Mouse (Mus musculus): Measurements from ENCODE around the gene Prr22. TPM values are rescaled to one million over a fixed set of nuclear protein-coding genes. Genes with fewer than 3 reads are reported as not detected.

The Prr22 gene
- polyA plus RNA-seq, 1 experiment, result 3.3 TPM

DNA sequence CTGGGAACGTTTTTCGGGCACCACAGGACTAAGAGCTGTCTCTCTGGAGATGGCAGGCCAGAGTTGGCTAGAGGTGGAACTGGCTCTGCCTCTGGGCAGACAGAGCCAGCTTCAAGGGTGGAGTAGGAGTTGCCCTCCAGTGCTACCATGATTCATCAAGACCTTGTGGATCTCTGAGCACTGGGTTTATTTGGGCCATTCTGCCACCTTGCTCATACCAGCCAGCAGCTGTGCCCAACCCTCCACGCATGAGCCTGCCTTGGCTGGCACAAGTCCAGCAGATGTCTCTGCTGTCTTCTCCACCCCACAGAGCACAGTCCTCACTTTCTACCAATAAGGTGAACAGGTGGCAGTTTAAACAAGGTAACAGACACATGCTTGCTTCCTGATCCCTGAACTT is 18.8 kb downstream of the Prr22 start:
- H3K4me1 ChIP-seq (ENCODE audit: control insufficient read depth, insufficient read depth, insufficient read length), result no peaks in the 10 kb centered on the region
- no peak for DNase-seq (ENCODE audit: low read depth in 1 of 2, low spot score in 2 of 2)
- TF ChIP-seq CTCF (IDR thresholded peaks at IDR 0.05; ENCODE audit: extremely low read depth, insufficient read depth, insufficient read length, insufficient replicate concordance) (no peak), POLR2A (IDR thresholded peaks at IDR 0.05; ENCODE audit: low read depth, low read length) (no peak)
- H3K4me3 ChIP-seq (ENCODE audit: extremely low read depth, insufficient read depth, insufficient read length), result no peak overlapping the region
- 80% methylated on average over 3 of the region's 3 CpGs for WGBS
- H3K36me3 ChIP-seq (ENCODE audit: control insufficient read depth, insufficient read depth, low read length), result no peaks in the 10 kb centered on the region
- no peaks in the 10 kb centered on the region for H3K27me3 ChIP-seq (ENCODE audit: control insufficient read depth, insufficient read depth, low read length)
- H3K27ac ChIP-seq (ENCODE audit: insufficient read depth, low read length), result no peak overlapping the region

GRCm38 (mm10) chr17:56789286-56789685 is 19.2 kb downstream of the Prr22 start:
- 89% methylated on average over 6 of the region's 6 CpGs for WGBS
- DNase-seq (ENCODE audit: low read depth in 1 of 2, low spot score in 2 of 2), result no peak
- TF ChIP-seq CTCF (IDR thresholded peaks at IDR 0.05; ENCODE audit: extremely low read depth, insufficient read depth, insufficient read length, insufficient replicate concordance) (no peak), POLR2A (IDR thresholded peaks at IDR 0.05; ENCODE audit: low read depth, low read length) (no peak)
- no peaks in the 10 kb centered on the region for H3K36me3 ChIP-seq (ENCODE audit: control insufficient read depth, insufficient read depth, low read length)
- no peak overlapping the region for H3K27ac ChIP-seq (ENCODE audit: insufficient read depth, low read length)
- no peaks in the 10 kb centered on the region for H3K4me1 ChIP-seq (ENCODE audit: control insufficient read depth, insufficient read depth, insufficient read length)
- H3K4me3 ChIP-seq (ENCODE audit: extremely low read depth, insufficient read depth, insufficient read length), result no peak overlapping the region
- no peaks in the 10 kb centered on the region for H3K27me3 ChIP-seq (ENCODE audit: control insufficient read depth, insufficient read depth, low read length)

DNA sequence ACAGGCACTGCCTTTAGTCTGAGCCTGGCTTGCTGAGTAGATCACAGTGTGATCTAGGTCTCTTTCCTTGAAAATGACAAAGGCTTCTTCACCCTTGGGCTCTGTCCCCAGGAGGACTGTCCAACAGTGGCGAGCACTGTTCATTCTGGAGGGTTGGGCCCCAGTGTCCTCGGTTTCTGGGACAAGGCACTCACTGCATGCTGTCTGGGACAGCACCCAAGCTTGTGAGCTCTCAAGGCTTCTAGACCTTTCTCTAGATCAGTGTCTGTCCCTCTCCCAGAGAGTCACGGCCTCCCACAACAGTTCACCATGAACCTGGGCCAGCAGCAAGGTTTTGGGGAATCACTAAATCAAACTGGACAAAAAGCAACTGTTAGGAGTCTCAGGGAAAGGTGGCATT is 22.5 kb downstream of the Prr22 start:
- Histone ChIP-seq H3K36me3 (ENCODE audit: control insufficient read depth, insufficient read depth, low read length) (no peaks in the 10 kb centered on the region), H3K4me1 (ENCODE audit: control insufficient read depth, insufficient read depth, insufficient read length) (no peaks in the 10 kb centered on the region), H3K4me3 (ENCODE audit: extremely low read depth, insufficient read depth, insufficient read length) (no peak overlapping the region), H3K27ac (ENCODE audit: insufficient read depth, low read length) (no peak overlapping the region), H3K27me3 (ENCODE audit: control insufficient read depth, insufficient read depth, low read length) (no peaks in the 10 kb centered on the region)
- WGBS, result 95% methylated on average over 3 of the region's 3 CpGs
- TF ChIP-seq CTCF (IDR thresholded peaks at IDR 0.05; ENCODE audit: extremely low read depth, insufficient read depth, insufficient read length, insufficient replicate concordance) (no peak), POLR2A (IDR thresholded peaks at IDR 0.05; ENCODE audit: low read depth, low read length) (no peak)
- DNase-seq (ENCODE audit: low read depth in 1 of 2, low spot score in 2 of 2), result no peak

DNA sequence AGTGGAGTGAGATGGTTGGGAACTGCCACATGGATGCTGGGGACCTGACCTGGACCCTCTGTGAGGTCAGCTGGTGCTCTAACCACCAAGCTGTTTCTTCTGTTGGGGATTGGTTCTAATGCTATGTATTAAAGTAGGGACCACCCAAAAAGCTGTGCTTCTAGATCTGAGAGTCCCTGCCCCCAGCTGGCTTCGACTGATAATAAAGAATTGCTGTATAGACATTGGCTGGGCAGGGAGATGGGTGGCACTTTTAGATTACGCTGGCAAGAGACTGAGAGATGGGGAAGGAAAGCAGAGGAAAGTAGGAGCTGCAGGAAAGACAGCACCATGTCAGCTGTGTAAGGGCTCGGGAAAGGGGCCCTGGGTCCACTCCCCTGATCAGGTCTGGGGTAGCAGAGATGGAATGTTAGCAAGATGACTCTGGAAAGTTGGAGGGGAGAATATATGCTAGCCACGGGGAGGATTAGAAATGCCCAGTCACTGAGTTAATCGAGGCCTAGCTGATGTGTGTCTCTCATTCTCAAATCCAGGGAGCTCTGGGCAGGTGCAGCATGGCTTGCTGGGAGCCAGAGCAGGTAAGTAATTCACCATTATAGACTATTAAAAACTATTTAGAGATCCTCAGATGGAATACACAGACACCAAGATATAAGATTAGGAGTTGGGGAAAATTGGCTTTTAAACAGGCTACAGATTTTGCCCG is 23.7 kb downstream of the Prr22 start:
- TF ChIP-seq CTCF (IDR thresholded peaks at IDR 0.05; ENCODE audit: extremely low read depth, insufficient read depth, insufficient read length, insufficient replicate concordance) (no peak), POLR2A (IDR thresholded peaks at IDR 0.05; ENCODE audit: low read depth, low read length) (no peak)
- 0 out of 2 replicates have a peak, but pooled peaks cover 1% of the 10 kb centered on the region for H3K36me3 ChIP-seq (ENCODE audit: control insufficient read depth, insufficient read depth, low read length)
- H3K27me3 ChIP-seq (ENCODE audit: control insufficient read depth, insufficient read depth, low read length), result no peaks in the 10 kb centered on the region
- H3K27ac ChIP-seq (ENCODE audit: insufficient read depth, low read length), result no peak overlapping the region; the same call in 1 of the 2 replicates
- no peak for DNase-seq (ENCODE audit: low read depth in 1 of 2, low spot score in 2 of 2)
- 85% methylated on average over 6 of the region's 6 CpGs for WGBS
- H3K4me1 ChIP-seq (ENCODE audit: control insufficient read depth, insufficient read depth, insufficient read length), result no peaks in the 10 kb centered on the region
- H3K4me3 ChIP-seq (ENCODE audit: extremely low read depth, insufficient read depth, insufficient read length), result no peak overlapping the region

DNA sequence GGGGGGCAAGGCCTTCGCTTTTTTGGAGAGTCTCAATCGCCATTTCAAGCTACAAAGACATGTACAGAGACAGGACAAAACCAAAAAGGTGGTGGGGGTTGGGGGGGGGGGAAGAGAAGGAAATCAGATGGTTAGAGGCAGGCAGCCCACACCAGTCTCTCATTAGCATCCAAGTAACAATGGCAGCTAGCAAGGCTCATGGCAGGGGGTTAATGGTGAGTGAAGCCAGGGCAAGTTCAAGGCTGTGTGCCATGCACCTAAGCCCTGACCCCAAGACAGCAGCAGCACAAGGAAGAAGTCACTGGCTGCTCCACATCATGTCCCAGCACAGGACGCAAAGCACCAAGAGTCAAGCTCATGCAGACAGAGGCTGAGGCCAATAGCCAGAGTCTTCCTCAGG is 29.2 kb downstream of the Prr22 start:
- Histone ChIP-seq H3K4me3 (ENCODE audit: extremely low read depth, insufficient read depth, insufficient read length) (no peak overlapping the region), H3K27ac (ENCODE audit: insufficient read depth, low read length) (no peak overlapping the region), H3K36me3 (ENCODE audit: control insufficient read depth, insufficient read depth, low read length) (0 out of 2 replicates have a peak, but pooled peaks cover 1% of the 10 kb centered on the region), H3K4me1 (ENCODE audit: control insufficient read depth, insufficient read depth, insufficient read length) (no peaks in the 10 kb centered on the region), H3K27me3 (ENCODE audit: control insufficient read depth, insufficient read depth, low read length) (no peaks in the 10 kb centered on the region)
- 91% methylated on average over 3 of the region's 3 CpGs for WGBS
- no peak for TF ChIP-seq CTCF (IDR thresholded peaks at IDR 0.05; ENCODE audit: extremely low read depth, insufficient read depth, insufficient read length, insufficient replicate concordance)
- TF ChIP-seq POLR2A (IDR thresholded peaks at IDR 0.05; ENCODE audit: low read depth, low read length), result no peak
- DNase-seq (ENCODE audit: low read depth in 1 of 2, low spot score in 2 of 2), result no peak

- Histone ChIP-seq H3K27me3 (ENCODE audit: control insufficient read depth, insufficient read depth, low read length) (no peaks in the 10 kb centered on the region), H3K4me1 (ENCODE audit: control insufficient read depth, insufficient read depth, insufficient read length) (no peaks in the 10 kb centered on the region), H3K4me3 (ENCODE audit: extremely low read depth, insufficient read depth, insufficient read length) (no peak overlapping the region), H3K36me3 (ENCODE audit: control insufficient read depth, insufficient read depth, low read length) (0 out of 2 replicates have a peak, but pooled peaks cover 1% of the 10 kb centered on the region), H3K27ac (ENCODE audit: insufficient read depth, low read length) (no peak overlapping the region)
- no peak for DNase-seq (ENCODE audit: low read depth in 1 of 2, low spot score in 2 of 2)
- WGBS, result 92% methylated on average over 8 of the region's 8 CpGs
- TF ChIP-seq CTCF (IDR thresholded peaks at IDR 0.05; ENCODE audit: extremely low read depth, insufficient read depth, insufficient read length, insufficient replicate concordance), result no peak
- TF ChIP-seq POLR2A (IDR thresholded peaks at IDR 0.05; ENCODE audit: low read depth, low read length), result no peak
Measured at GRCm38 (mm10) chr17:56802065-56802464, 32.0 kb downstream of the Prr22 start.

GRCm38 (mm10) chr17:56804952-56805351 is 34.9 kb downstream of the Prr22 start:
- no peak for DNase-seq (ENCODE audit: low read depth in 1 of 2, low spot score in 2 of 2)
- no peaks in the 10 kb centered on the region for H3K36me3 ChIP-seq (ENCODE audit: control insufficient read depth, insufficient read depth, low read length)
- WGBS, result 89% methylated on average over 5 of the region's 5 CpGs
- H3K4me3 ChIP-seq (ENCODE audit: extremely low read depth, insufficient read depth, insufficient read length), result no peak overlapping the region
- H3K4me1 ChIP-seq (ENCODE audit: control insufficient read depth, insufficient read depth, insufficient read length), result no peaks in the 10 kb centered on the region
- H3K27ac ChIP-seq (ENCODE audit: insufficient read depth, low read length), result no peak overlapping the region
- no peaks in the 10 kb centered on the region for H3K27me3 ChIP-seq (ENCODE audit: control insufficient read depth, insufficient read depth, low read length)
- TF ChIP-seq CTCF (IDR thresholded peaks at IDR 0.05; ENCODE audit: extremely low read depth, insufficient read depth, insufficient read length, insufficient replicate concordance) (no peak), POLR2A (IDR thresholded peaks at IDR 0.05; ENCODE audit: low read depth, low read length) (no peak)

Measured in spleen, adult 2 months (tissue).